Mouse (Mus musculus) brain, embryonic 14.5 days (tissue): ENCODE measurements around the gene Clpb. TPM values are rescaled to one million over a fixed set of nuclear protein-coding genes. Genes with fewer than 3 reads are reported as not detected.

Experiments
- DNase-seq: peaks from one replicate; pipeline ENCODE4 v3.0.0-alpha.2; 2011; ENCODE audit warnings: low read depth
- CTCF ChIP-seq: fragments of 200-500 bp; IDR thresholded peaks from 2 replicates; pipeline ENCODE4 v1.5.1; 2012; ENCODE audit warnings: inconsistent platforms, mild to moderate bottlenecking, moderate library complexity, borderline replicate concordance; ENCODE audit not compliant: insufficient read depth, insufficient read length; ENCODE audit errors: extremely low read depth
- POLR2A ChIP-seq: fragments of 200-500 bp; IDR thresholded peaks from 2 replicates; pipeline ENCODE4 v1.6.1; 2012; ENCODE audit warnings: mild to moderate bottlenecking, inconsistent platforms, borderline replicate concordance; ENCODE audit not compliant: poor library complexity, insufficient read depth, insufficient read length, severe bottlenecking; ENCODE audit errors: extremely low read depth
- polyA plus RNA-seq: library from polyadenylated mRNA; depleted of rRNA; stranded (reverse); fragments of >200 nt; gene quantifications from 2 replicates; pipeline ENCODE4 v1.2.3, GENCODE M21; 2012

Clpb gene
- polyA plus RNA-seq, 1 experiment, result 25.4 TPM

GRCm38 (mm10) chr7:101680961-101681360 lies 17.5 kb downstream of the Clpb start:
- no peak for DNase-seq
- TF ChIP-seq POLR2A, result no peak
- no peak for TF ChIP-seq CTCF

- TF ChIP-seq CTCF, result no peak
- no peak for TF ChIP-seq POLR2A
- DNase-seq, result no peak
Observed at GRCm38 (mm10) chr7:101681565-101682071, 18.2 kb downstream of the Clpb start.

- no peak for DNase-seq
- no peak for TF ChIP-seq POLR2A
- TF ChIP-seq CTCF, result no peak
Observed at GRCm38 (mm10) chr7:101682886-101683285, 19.5 kb downstream of the Clpb start.

- peak; percentile 45 for DNase-seq
- TF ChIP-seq CTCF (no peak), POLR2A (no peak)
Observed at GRCm38 (mm10) chr7:101683976-101684630, 20.7 kb downstream of the Clpb start.

GRCm38 (mm10) chr7:101684671-101685070 lies 21.2 kb downstream of the Clpb start:
- DNase-seq, result no peak
- TF ChIP-seq CTCF, result no peak
- no peak for TF ChIP-seq POLR2A

GRCm38 (mm10) chr7:101687144-101687543 lies 23.7 kb downstream of the Clpb start:
- no peak for TF ChIP-seq POLR2A
- no peak for TF ChIP-seq CTCF
- DNase-seq, result no peak

- TF ChIP-seq CTCF (no peak), POLR2A (no peak)
- DNase-seq, result peak; percentile 47
Observed at GRCm38 (mm10) chr7:101690471-101690870, 27.0 kb downstream of the Clpb start.

- DNase-seq, result no peak
- TF ChIP-seq CTCF, result no peak
- no peak for TF ChIP-seq POLR2A
Observed at GRCm38 (mm10) chr7:101691863-101692262, 28.4 kb downstream of the Clpb start.

GRCm38 (mm10) chr7:101692446-101692845 lies 29.0 kb downstream of the Clpb start:
- no peak for TF ChIP-seq POLR2A
- TF ChIP-seq CTCF, result no peak
- DNase-seq, result no peak

- TF ChIP-seq CTCF, result no peak
- no peak for TF ChIP-seq POLR2A
- DNase-seq, result peak; percentile 13
Observed at GRCm38 (mm10) chr7:101695483-101695882, 32.0 kb downstream of the Clpb start.

GRCm38 (mm10) chr7:101696931-101697723 lies 33.7 kb downstream of the Clpb start:
- TF ChIP-seq POLR2A (no peak), CTCF (no peak)
- DNase-seq, result peak; percentile 83
